Mouse (Mus musculus) liver, embryonic 11.5 days (tissue): Measurements from ENCODE around the gene Gcnt3. TPM values are rescaled to one million over a fixed set of nuclear protein-coding genes. Genes with fewer than 3 reads are reported as not detected.
"Not testable (repeated sequence)": the region's sequence is repeated elsewhere in the genome, so short reads cannot be mapped to it uniquely, and the experiment has no call there.

Experiments
- ATAC-seq: fragments of 200-750 bp; cut with Nextera tagmentation; replicated peaks from 2 replicates; pipeline ENCODE4 v1.8.0; 2017; ENCODE audit warnings: moderate number of reproducible peaks, mild to moderate bottlenecking, moderate TSS enrichment, moderate library complexity; ENCODE audit not compliant: low FRiP score
- DNase-seq: peaks from one replicate; pipeline ENCODE4 v3.0.0-alpha.2; 2017; ENCODE audit warnings: low spot score
- H3K27ac ChIP-seq: fragments of 300-500 bp; sonication (generic); 2 replicates; pipeline ENCODE4 v1.5.1; 2014; ENCODE audit warnings: mild to moderate bottlenecking, low read depth, low read length, control low read depth
- H3K27me3 ChIP-seq: fragments of 300-500 bp; sonication (generic); replicated peaks from 2 replicates; pipeline ENCODE4 v1.6.1; 2014; ENCODE audit warnings: low read length, mixed read lengths; ENCODE audit not compliant: control insufficient read depth, insufficient read depth
- H3K36me3 ChIP-seq: fragments of 300-500 bp; sonication (generic); 2 replicates; pipeline ENCODE4 v1.6.1; 2014; ENCODE audit warnings: mild to moderate bottlenecking, low read length, moderate library complexity, mixed read lengths; ENCODE audit not compliant: control insufficient read depth, insufficient read depth
- H3K4me1 ChIP-seq: fragments of 300-500 bp; sonication (generic); replicated peaks from 2 replicates; pipeline ENCODE4 v1.6.1; 2014; ENCODE audit warnings: low read length, mixed read lengths; ENCODE audit not compliant: control insufficient read depth, insufficient read depth
- H3K4me2 ChIP-seq: fragments of 300-500 bp; sonication (generic); 2 replicates; pipeline ENCODE4 v1.6.1; 2014; ENCODE audit warnings: mild to moderate bottlenecking, control low read depth, moderate library complexity
- H3K4me3 ChIP-seq: fragments of 300-500 bp; sonication (generic); 2 replicates; pipeline ENCODE4 v1.5.1; 2014; ENCODE audit warnings: low read depth, low read length, control low read depth
- H3K9ac ChIP-seq: fragments of 300-500 bp; sonication (generic); 2 replicates; pipeline ENCODE4 v1.6.1; 2014; ENCODE audit warnings: low read depth, low read length, control low read depth
- H3K9me3 ChIP-seq: fragments of 300-500 bp; sonication (generic); 2 replicates; pipeline ENCODE4 v1.6.1; 2016; ENCODE audit warnings: low read length, inconsistent platforms, mixed read lengths; ENCODE audit not compliant: control insufficient read depth
- WGBS: fragments of 180-500 bp; shearing (Covaris S2); extraction: QIAGEN DNeasy Blood & Tissue Kit; methylation state at CpG from one replicate; pipeline ENCODE4 v1.1.7; 2014; 5-methylcytosine and 5-hydroxymethylcytosine counted together
- polyA plus RNA-seq: library from polyadenylated mRNA; unstranded; fragments of >200 nt; fragmentation: Nextera tagmentation; extraction: Ambion mirVana; gene quantifications from 2 replicates; pipeline ENCODE4 v1.2.1, GENCODE M21; 2014

Gene Gcnt3
- polyA plus RNA-seq, 1 experiment from 2014 or later, result not detected

DNA sequence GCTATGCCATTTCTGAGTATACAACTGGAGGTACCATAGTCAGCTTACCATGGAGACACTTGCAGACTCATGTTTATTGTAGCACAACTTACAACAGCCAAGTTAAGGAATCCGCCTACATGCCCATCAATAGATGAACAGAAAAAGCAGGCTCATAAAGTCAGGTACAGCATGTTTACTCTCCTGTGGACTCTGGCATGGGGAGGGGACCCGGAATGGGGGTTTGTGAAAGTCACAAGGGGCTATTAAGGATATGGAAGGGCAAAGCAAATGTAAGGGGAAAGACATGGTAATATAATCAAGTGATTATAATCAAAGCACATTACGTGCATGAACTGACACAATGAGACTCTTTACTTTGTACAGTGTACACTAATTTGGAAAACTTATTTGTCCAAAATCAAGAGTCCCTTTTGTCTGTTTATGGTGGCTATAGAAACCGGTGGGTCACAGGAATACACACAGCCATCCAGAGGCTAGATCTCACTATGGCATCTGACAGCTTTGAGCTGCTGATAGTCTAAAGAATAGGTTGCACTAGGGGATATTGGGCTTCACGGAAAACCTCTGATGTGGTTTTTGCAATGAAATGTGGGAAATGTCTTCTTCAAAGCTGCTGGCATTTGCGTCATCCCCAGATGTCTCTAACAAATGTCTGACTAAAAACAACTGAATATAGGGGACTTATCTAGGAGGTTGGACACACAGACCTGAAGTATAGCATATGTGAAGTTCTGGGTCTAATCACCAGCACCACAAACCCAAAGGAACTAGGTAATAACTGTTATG is 1.9 kb upstream of the Gcnt3 start:
- Histone ChIP-seq H3K4me2 (no peak overlapping the region), H3K27ac (no peak overlapping the region), H3K4me3 (no peak overlapping the region), H3K36me3 (no peaks in the 10 kb centered on the region), H3K9ac (no peak overlapping the region), H3K9me3 (no peaks in the 10 kb centered on the region), H3K4me1 (peaks cover 9% of the 10 kb centered on the region), H3K27me3 (no peaks in the 10 kb centered on the region)
- no peak for DNase-seq
- 87% methylated on average over 6 of the region's 6 CpGs for WGBS
- no peak for ATAC-seq

DNA sequence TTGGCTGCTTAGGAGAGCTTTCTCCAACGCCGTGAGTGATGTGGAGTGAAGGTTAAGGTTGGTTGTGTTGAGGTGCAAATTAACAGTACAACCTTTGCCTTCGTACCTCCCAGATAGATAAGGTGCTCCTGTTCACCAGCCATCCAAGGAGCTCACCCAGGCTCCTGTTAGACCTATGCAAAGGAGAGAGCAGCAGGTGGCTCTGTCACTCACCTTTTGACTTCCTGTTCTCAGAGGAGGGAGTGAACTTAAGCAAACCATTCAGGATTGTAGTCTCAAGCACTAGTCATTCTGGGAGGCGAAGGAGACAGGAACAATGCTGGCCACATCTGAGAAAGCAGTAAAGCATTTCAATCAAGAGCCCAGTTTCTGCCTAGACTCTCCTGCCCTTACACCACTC is 1.2 kb downstream of the Gcnt3 start:
- no peaks in the 10 kb centered on the region for H3K9me3 ChIP-seq
- ATAC-seq (no peak), DNase-seq (no peak)
- no peak overlapping the region for H3K4me3 ChIP-seq
- H3K4me1 ChIP-seq, result no peaks in the 10 kb centered on the region
- H3K36me3 ChIP-seq, result no peaks in the 10 kb centered on the region
- 64% methylated on average over 4 of the region's 4 CpGs for WGBS
- no peak overlapping the region for H3K4me2 ChIP-seq
- H3K9ac ChIP-seq, result no peak overlapping the region
- H3K27me3 ChIP-seq, result no peaks in the 10 kb centered on the region
- H3K27ac ChIP-seq, result no peak overlapping the region

DNA sequence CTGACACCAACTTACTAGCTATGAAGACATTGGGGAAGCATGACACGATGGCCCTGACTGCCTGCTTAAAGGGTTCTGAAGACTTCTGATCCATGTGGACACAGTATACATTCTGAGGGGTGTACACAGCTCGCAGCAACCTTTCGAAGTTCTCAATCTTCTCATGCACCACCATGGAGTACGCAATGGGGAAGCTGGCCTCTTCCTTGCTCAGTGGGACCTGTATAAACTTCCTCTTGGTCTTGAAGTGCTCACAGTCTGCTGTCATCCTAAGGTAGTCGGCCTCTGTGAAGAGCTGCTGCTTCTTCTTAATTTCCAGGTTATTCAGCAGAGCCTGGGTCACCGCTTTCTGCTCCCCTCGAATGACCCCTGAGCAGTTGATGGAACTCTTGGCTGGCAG is 3.2 kb downstream of the Gcnt3 start:
- WGBS, result 73% methylated on average over 7 of the region's 7 CpGs
- Histone ChIP-seq H3K9me3 (no peaks in the 10 kb centered on the region), H3K9ac (no peak overlapping the region), H3K4me1 (no peaks in the 10 kb centered on the region), H3K36me3 (no peaks in the 10 kb centered on the region), H3K4me3 (no peak overlapping the region), H3K27me3 (no peaks in the 10 kb centered on the region; the same call in 1 of the 2 replicates), H3K4me2 (no peak overlapping the region), H3K27ac (no peak overlapping the region)
- ATAC-seq (no peak), DNase-seq (no peak)

DNA sequence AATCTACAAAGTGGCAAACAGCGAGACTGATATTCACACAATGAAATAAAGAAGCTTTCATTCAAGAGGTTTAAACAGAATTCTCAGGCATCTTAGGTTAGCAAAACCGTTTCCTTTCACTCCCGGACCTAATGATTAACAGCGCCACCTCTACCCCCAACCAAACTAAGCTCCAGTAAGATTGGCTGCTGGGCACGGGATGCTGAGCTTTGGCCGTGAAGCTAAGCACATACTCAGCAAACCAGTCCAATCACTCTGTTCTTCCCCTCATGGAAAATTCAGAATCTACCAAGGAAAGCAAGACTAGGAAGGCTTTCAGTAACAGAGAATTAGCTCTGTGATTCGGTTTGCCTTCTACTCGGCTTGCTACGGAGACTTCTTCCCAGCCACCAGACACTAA is 4.8 kb downstream of the Gcnt3 start:
- ATAC-seq, result no peak

DNA sequence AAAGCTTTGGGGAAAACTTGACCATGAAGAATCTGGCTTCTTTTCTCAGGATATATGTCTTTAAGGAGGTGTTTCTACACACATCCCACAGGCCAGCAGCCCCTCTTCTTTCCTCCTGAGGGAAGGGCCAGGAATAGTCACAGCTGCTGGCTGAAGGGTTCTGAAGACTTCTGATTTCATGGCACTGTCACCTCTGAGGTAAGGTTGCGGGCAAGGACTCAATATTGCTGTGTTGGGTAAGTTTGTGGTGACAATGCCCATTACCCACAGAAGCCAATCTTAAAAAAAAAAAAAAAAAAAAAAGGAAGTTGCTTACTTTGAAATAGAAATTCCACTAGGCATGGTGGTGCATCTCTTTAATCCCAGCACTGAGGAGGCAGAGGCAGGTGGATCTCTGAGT is 5.7 kb downstream of the Gcnt3 start:
- no peaks in the 10 kb centered on the region for H3K4me1 ChIP-seq

More for the DNA sequence above, 4.8 kb downstream of the Gcnt3 start:
- no peaks in the 10 kb centered on the region for H3K36me3 ChIP-seq
- no peak overlapping the region for H3K4me3 ChIP-seq
- H3K9me3 ChIP-seq, result no peaks in the 10 kb centered on the region
- no peaks in the 10 kb centered on the region; the same call in 1 of the 2 replicates for H3K27me3 ChIP-seq
- no peak overlapping the region for H3K9ac ChIP-seq
- no peak overlapping the region for H3K4me2 ChIP-seq
- H3K4me1 ChIP-seq, result no peaks in the 10 kb centered on the region
- H3K27ac ChIP-seq, result no peak overlapping the region
- no peak for DNase-seq
- 66% methylated on average over 9 of the region's 9 CpGs for WGBS

DNA sequence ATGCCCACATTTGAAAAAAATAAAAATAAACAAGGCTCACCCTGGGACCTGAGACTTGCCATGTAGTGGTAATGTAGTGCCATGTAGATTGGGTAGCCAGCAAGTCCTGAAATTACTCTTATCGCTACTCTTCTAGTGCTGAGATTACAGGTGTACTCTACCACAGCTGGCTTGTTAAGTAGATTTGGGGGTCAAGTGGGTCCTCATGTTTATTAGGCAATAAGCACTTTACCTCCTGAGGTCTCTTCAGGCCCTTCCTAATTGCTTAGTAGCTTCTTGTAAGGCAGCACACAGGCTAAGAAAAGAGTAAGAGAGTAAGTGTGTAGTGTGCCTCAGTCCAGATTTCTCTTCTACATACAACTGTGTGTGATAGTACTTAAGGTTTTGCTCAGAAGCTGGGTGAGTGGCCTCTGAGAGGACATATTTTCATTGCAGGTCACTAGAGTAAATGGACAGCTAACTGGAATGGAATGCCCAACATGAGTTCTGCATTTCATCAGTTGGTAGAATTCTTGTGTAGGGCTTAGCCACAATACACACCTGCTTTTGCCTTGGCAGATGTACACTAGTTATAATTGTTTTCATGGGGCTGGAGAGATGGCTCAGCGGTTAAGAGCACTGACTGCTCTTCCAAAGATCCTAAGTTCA is 12.4 kb downstream of the Gcnt3 start:
- no peak for ATAC-seq
- DNase-seq, result no peak
- H3K36me3 ChIP-seq, result no peaks in the 10 kb centered on the region
- H3K4me2 ChIP-seq, result no peak overlapping the region
- 82% methylated on average over 2 of the region's 2 CpGs for WGBS
- H3K9ac ChIP-seq, result no peak overlapping the region
- H3K4me3 ChIP-seq, result no peak overlapping the region
- H3K9me3 ChIP-seq, result no peaks in the 10 kb centered on the region
- no peaks in the 10 kb centered on the region; the same call in 1 of the 2 replicates for H3K27me3 ChIP-seq
- peaks cover 26% of the 10 kb centered on the region for H3K4me1 ChIP-seq
- no peak overlapping the region for H3K27ac ChIP-seq

More for the DNA sequence above, 5.7 kb downstream of the Gcnt3 start:
- no peaks in the 10 kb centered on the region for H3K9me3 ChIP-seq
- no peaks in the 10 kb centered on the region for H3K36me3 ChIP-seq
- no peaks in the 10 kb centered on the region; the same call in 1 of the 2 replicates for H3K27me3 ChIP-seq
- H3K4me2 ChIP-seq, result no peak overlapping the region
- 68% methylated on average over 1 of the region's 1 CpGs for WGBS
- ATAC-seq, result no peak
- H3K27ac ChIP-seq, result no peak overlapping the region
- H3K9ac ChIP-seq, result no peak overlapping the region
- no peak for DNase-seq
- no peak overlapping the region for H3K4me3 ChIP-seq

DNA sequence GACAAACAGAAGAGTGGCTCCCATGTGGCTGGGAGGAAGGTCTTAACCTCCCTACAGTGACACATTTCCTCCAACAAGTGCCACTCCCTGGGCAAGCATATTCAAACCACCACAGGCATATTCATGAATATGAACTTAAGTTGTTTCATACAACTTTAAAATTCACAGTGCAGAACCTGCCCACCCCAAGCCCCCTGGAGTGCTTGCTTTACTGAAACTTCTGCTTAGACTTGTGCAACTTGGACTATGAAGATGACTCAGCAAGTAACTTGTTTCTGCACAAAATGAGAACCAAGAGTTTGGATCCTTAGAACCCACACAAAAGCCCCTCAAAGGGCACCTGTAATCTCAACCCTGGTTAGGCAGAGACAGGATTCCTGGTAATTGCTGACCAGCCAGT is 13.2 kb downstream of the Gcnt3 start:
- H3K36me3 ChIP-seq, result peaks cover 3% of the 10 kb centered on the region; the same call in 1 of the 2 replicates
- DNase-seq (no peak), ATAC-seq (no peak)
- H3K4me1 ChIP-seq, result peaks cover 26% of the 10 kb centered on the region
- no peaks in the 10 kb centered on the region for H3K27me3 ChIP-seq
- H3K4me2 ChIP-seq, result no peak overlapping the region
- H3K9ac ChIP-seq, result no peak overlapping the region
- no peaks in the 10 kb centered on the region for H3K9me3 ChIP-seq
- no peak overlapping the region for H3K27ac ChIP-seq
- H3K4me3 ChIP-seq, result no peak overlapping the region

DNA sequence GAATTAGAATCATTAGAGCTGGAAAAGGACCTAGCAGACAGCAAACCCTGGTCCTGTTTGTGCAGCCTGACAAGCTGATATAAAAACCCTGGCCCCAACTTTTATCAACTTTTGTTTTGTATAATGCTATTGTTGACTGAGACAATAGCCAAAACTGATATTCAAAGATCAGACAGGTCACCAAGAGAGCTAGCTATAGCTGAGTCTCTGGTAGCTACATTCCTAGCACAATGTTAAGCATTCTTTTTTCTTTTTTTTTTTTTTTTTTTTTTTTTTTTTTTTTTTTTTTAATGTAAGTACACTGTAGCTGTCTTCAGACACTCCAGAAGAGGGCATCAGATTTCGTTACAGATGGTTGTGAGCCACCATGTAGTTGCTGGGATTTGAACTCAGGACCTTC is 14.3 kb downstream of the Gcnt3 start:
- not testable (repeated sequence) for H3K27ac ChIP-seq, H3K27me3 ChIP-seq, H3K4me2 ChIP-seq, ATAC-seq, H3K36me3 ChIP-seq, DNase-seq, H3K4me3 ChIP-seq, H3K9ac ChIP-seq, H3K9me3 ChIP-seq
- WGBS, result 53% methylated on average over 1 of the region's 1 CpGs
- H3K4me1 ChIP-seq, result peaks cover 26% of the 10 kb centered on the region

DNA sequence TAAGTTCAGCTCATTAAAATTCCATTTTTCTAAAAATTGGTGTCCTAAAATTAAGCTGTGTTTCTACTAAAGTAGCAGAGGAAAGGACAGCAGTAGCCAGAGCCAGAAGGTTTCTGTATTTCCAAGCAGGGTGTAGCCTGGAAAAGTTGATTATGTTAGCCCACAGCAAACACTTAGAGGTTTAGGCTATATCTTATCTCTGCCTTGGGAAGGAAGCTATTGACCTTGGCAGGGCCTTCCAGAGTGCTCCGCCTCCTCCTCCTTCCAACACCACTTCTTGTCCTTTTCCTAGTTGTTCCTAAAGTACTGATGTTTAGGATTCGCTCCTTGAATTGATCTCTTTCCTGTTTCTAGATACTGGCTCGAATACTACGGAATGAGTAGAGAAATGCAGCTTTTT is 15.8 kb downstream of the Gcnt3 start:
- WGBS, result 76% methylated on average over 4 of the region's 4 CpGs
- ATAC-seq, result 0 out of 2 replicates have a peak, but pooled peaks have one; percentile 42
- no peak for DNase-seq

More for the DNA sequence above, 15.8 kb downstream of the Gcnt3 start:
- H3K4me1 ChIP-seq, result peaks cover 26% of the 10 kb centered on the region
- H3K9me3 ChIP-seq, result no peaks in the 10 kb centered on the region
- H3K4me2 ChIP-seq, result peak overlapping the region; percentile 2; the same call in 1 of the 2 replicates
- no peaks in the 10 kb centered on the region for H3K27me3 ChIP-seq
- peaks cover 3% of the 10 kb centered on the region; the same call in 1 of the 2 replicates for H3K36me3 ChIP-seq
- no peak overlapping the region for H3K9ac ChIP-seq
- no peak overlapping the region for H3K4me3 ChIP-seq
- H3K27ac ChIP-seq, result no peak overlapping the region
